Mouse (Mus musculus) thymus, postnatal 0 days (tissue): ENCODE results near the gene Rrnad1. TPM values are rescaled to one million over a fixed set of nuclear protein-coding genes. Genes with fewer than 3 reads are reported as not detected.
A peak's percentile ranks its signal among the peaks of the same experiment; 100 is the strongest.

Experiments used
- DNase-seq: peaks from one replicate; pipeline ENCODE4 v3.0.0-alpha.2; 2015; ENCODE audit warnings: low spot score
- polyA plus RNA-seq: library from polyadenylated mRNA; unstranded; fragments of >200 nt; fragmentation: Nextera tagmentation; extraction: Ambion mirVana; gene quantifications from 2 replicates; pipeline ENCODE4 v1.2.1, GENCODE M21; 2015

The Rrnad1 gene
- polyA plus RNA-seq, 1 experiment from 2014 or later, result 16.6 TPM

GRCm38 (mm10) chr3:87885281-87886003 lies 45.1 kb downstream of the Rrnad1 start, which contains the start of gene Prcc:
Prcc (minus strand) TSS chr3:87885608.
- DNase-seq, result peak; percentile 98

GRCm38 (mm10) chr3:87884708-87885251 lies 45.7 kb downstream of the Rrnad1 start:
- DNase-seq, result peak; percentile 42

- DNase-seq, result no peak
Measured at GRCm38 (mm10) chr3:87884291-87884690, 46.2 kb downstream of the Rrnad1 start.

GRCm38 (mm10) chr3:87877730-87878129 lies 52.8 kb downstream of the Rrnad1 start:
- DNase-seq, result no peak

Other genes starting within 250 kb of the Rrnad1 start
- 0.42 and 0.66 TPM in 2 replicates for gene Lrrc71, start 182.1 kb downstream of the Rrnad1 start, polyA plus RNA-seq
- gene Ntrk1, start 135.6 kb downstream of the Rrnad1 start, polyA plus RNA-seq, result 0.15 and 0.48 TPM in 2 replicates
- gene Insrr, start 133.8 kb downstream of the Rrnad1 start, polyA plus RNA-seq, result 0.04 and 0.05 TPM in 2 replicates
- gene Pear1, start 106.4 kb downstream of the Rrnad1 start, polyA plus RNA-seq, result 3.5 and 3.6 TPM in 2 replicates
- 101 and 108 TPM in 2 replicates for gene Sh2d2a, start 84.0 kb downstream of the Rrnad1 start, polyA plus RNA-seq
- gene Prcc, start 45.1 kb downstream of the Rrnad1 start, polyA plus RNA-seq, result 13.9 and 14.4 TPM in 2 replicates
- gene Hdgf, start 24.4 kb downstream of the Rrnad1 start, polyA plus RNA-seq, result 223 and 234 TPM in 2 replicates
- gene Mrpl24, start 11.2 kb downstream of the Rrnad1 start, polyA plus RNA-seq, result 107 and 108 TPM in 2 replicates
- 58.9 and 61.4 TPM in 2 replicates for gene Isg20l2, start 403 bp downstream of the Rrnad1 start, polyA plus RNA-seq
- gene Crabp2, start 17.9 kb upstream of the Rrnad1 start, polyA plus RNA-seq, result 35.5 and 38.1 TPM in 2 replicates
- 3.2 and 4.5 TPM in 2 replicates for gene Nes, start 40.4 kb upstream of the Rrnad1 start, polyA plus RNA-seq
- 0.23 and 0.27 TPM in 2 replicates for gene Bcan, start 69.5 kb upstream of the Rrnad1 start, polyA plus RNA-seq
- gene Hapln2, start 96.9 kb upstream of the Rrnad1 start, polyA plus RNA-seq, result 0.16 TPM in 1 of 2 replicates, not detected in the other
- gene Gpatch4, start 112.4 kb upstream of the Rrnad1 start, polyA plus RNA-seq, result 34.6 and 37.4 TPM in 2 replicates
- 145 and 155 TPM in 2 replicates for gene Naxe, start 127.8 kb upstream of the Rrnad1 start, polyA plus RNA-seq
- 0.69 and 0.76 TPM in 2 replicates for gene Ttc24, start 147.6 kb upstream of the Rrnad1 start, polyA plus RNA-seq
- 5.8 and 6.1 TPM in 2 replicates for gene Iqgap3, start 151.3 kb upstream of the Rrnad1 start, polyA plus RNA-seq
- gene Mef2d, start 211.7 kb upstream of the Rrnad1 start, polyA plus RNA-seq, result 32.0 and 32.2 TPM in 2 replicates